Mouse (Mus musculus): ENCODE measurements around the gene 1700020A23Rik.
A peak's percentile ranks its signal among the peaks of the same experiment; 100 is the strongest.
"Not testable (repeated sequence)": the region's sequence is repeated elsewhere in the genome, so short reads cannot be mapped to it uniquely, and the experiment has no call there.

1700020A23Rik gene

GRCm38 (mm10) chr2:130404939-130405338, at the start of gene 1700020A23Rik, which contains the start of gene Gm28372:
TSS of gene 1700020A23Rik (plus strand) at chr2:130405259.
TSS of gene Gm28372 (plus strand) at chr2:130405239.
- no peak within 1 kb of the TSS for H3K4me3 ChIP-seq (replicated peaks; ENCODE audit: low read length)
- no peaks in the 10 kb centered on the region for H3K36me3 ChIP-seq (ENCODE audit: insufficient read depth, low read length)
- H3K4me1 ChIP-seq (replicated peaks; ENCODE audit: low read depth, low read length): peaks cover 29% of the 10 kb centered on the region
- peaks cover 17% of the 10 kb centered on the region for H3K27me3 ChIP-seq (ENCODE audit: insufficient read depth, low read length)
- peaks cover 7% of the 10 kb centered on the region for H3K9me3 ChIP-seq (ENCODE audit: low read length)
- no peak for TF ChIP-seq POU5F1 (IDR thresholded peaks at IDR 0.05; ENCODE audit: borderline replicate concordance, low read length)
- TF ChIP-seq NANOG (IDR thresholded peaks at IDR 0.05; ENCODE audit: borderline replicate concordance, low read length): no peak
- TF ChIP-seq CTCF (conservative IDR thresholded peaks at IDR 0.05; ENCODE audit: low read length): no peak

- TF ChIP-seq POU5F1 (IDR thresholded peaks at IDR 0.05; ENCODE audit: borderline replicate concordance, low read length): no peak
- H3K9me3 ChIP-seq (ENCODE audit: low read length): 0 out of 2 replicates have a peak, but pooled peaks cover 3% of the 10 kb centered on the region
- peaks cover 39% of the 10 kb centered on the region for H3K27me3 ChIP-seq (ENCODE audit: insufficient read depth, low read length)
- H3K36me3 ChIP-seq (ENCODE audit: insufficient read depth, low read length): no peaks in the 10 kb centered on the region
- H3K4me3 ChIP-seq (replicated peaks; ENCODE audit: low read length): no peak overlapping the region
- peaks cover 9% of the 10 kb centered on the region for H3K4me1 ChIP-seq (replicated peaks; ENCODE audit: low read depth, low read length)
Observed at GRCm38 (mm10) chr2:130357551-130357950, 47.5 kb upstream of the 1700020A23Rik start.

- H3K36me3 ChIP-seq (ENCODE audit: insufficient read depth, low read length): no peaks in the 10 kb centered on the region
- H3K27me3 ChIP-seq (ENCODE audit: insufficient read depth, low read length): peaks cover 52% of the 10 kb centered on the region
- peaks cover 9% of the 10 kb centered on the region for H3K4me1 ChIP-seq (replicated peaks; ENCODE audit: low read depth, low read length)
- TF ChIP-seq CTCF (conservative IDR thresholded peaks at IDR 0.05; ENCODE audit: low read length) (no peak), POU5F1 (IDR thresholded peaks at IDR 0.05; ENCODE audit: borderline replicate concordance, low read length) (no peak)
- H3K9me3 ChIP-seq (ENCODE audit: low read length): 0 out of 2 replicates have a peak, but pooled peaks cover 3% of the 10 kb centered on the region
- no peak overlapping the region for H3K4me3 ChIP-seq (replicated peaks; ENCODE audit: low read length)
Observed at GRCm38 (mm10) chr2:130358852-130359251, 46.2 kb upstream of the 1700020A23Rik start.

GRCm38 (mm10) chr2:130362511-130363026, 42.5 kb upstream of the 1700020A23Rik start:
- peaks cover 19% of the 10 kb centered on the region for H3K4me1 ChIP-seq (replicated peaks; ENCODE audit: low read depth, low read length)
- no peaks in the 10 kb centered on the region for H3K36me3 ChIP-seq (ENCODE audit: insufficient read depth, low read length)
- TF ChIP-seq CTCF (conservative IDR thresholded peaks at IDR 0.05; ENCODE audit: low read length) (peak; percentile 85), POU5F1 (IDR thresholded peaks at IDR 0.05; ENCODE audit: borderline replicate concordance, low read length) (no peak), NANOG (IDR thresholded peaks at IDR 0.05; ENCODE audit: borderline replicate concordance, low read length) (no peak)
- peak overlapping the region; percentile 75 for H3K4me3 ChIP-seq (replicated peaks; ENCODE audit: low read length)
- peaks cover 78% of the 10 kb centered on the region for H3K27me3 ChIP-seq (ENCODE audit: insufficient read depth, low read length)
- H3K9me3 ChIP-seq (ENCODE audit: low read length): 0 out of 2 replicates have a peak, but pooled peaks cover 3% of the 10 kb centered on the region

- Histone ChIP-seq H3K9me3 (ENCODE audit: low read length) (0 out of 2 replicates have a peak, but pooled peaks cover 2% of the 10 kb centered on the region), H3K4me1 (replicated peaks; ENCODE audit: low read depth, low read length) (peaks cover 19% of the 10 kb centered on the region), H3K27me3 (ENCODE audit: insufficient read depth, low read length) (peaks cover 78% of the 10 kb centered on the region), H3K4me3 (replicated peaks; ENCODE audit: low read length) (peak overlapping the region; percentile 63), H3K36me3 (ENCODE audit: insufficient read depth, low read length) (no peaks in the 10 kb centered on the region)
- TF ChIP-seq POU5F1 (IDR thresholded peaks at IDR 0.05; ENCODE audit: borderline replicate concordance, low read length): no peak
- TF ChIP-seq NANOG (IDR thresholded peaks at IDR 0.05; ENCODE audit: borderline replicate concordance, low read length): no peak
- TF ChIP-seq CTCF (conservative IDR thresholded peaks at IDR 0.05; ENCODE audit: low read length): no peak
Observed at GRCm38 (mm10) chr2:130365211-130366094, 39.6 kb upstream of the 1700020A23Rik start.

GRCm38 (mm10) chr2:130367386-130367785, 37.7 kb upstream of the 1700020A23Rik start:
- Histone ChIP-seq H3K27me3 (ENCODE audit: insufficient read depth, low read length) (peaks cover 59% of the 10 kb centered on the region), H3K4me1 (replicated peaks; ENCODE audit: low read depth, low read length) (peaks cover 11% of the 10 kb centered on the region), H3K36me3 (ENCODE audit: insufficient read depth, low read length) (no peaks in the 10 kb centered on the region), H3K4me3 (replicated peaks; ENCODE audit: low read length) (no peak overlapping the region), H3K9me3 (ENCODE audit: low read length) (no peaks in the 10 kb centered on the region)
- no peak for TF ChIP-seq NANOG (IDR thresholded peaks at IDR 0.05; ENCODE audit: borderline replicate concordance, low read length)
- no peak for TF ChIP-seq POU5F1 (IDR thresholded peaks at IDR 0.05; ENCODE audit: borderline replicate concordance, low read length)
- no peak for TF ChIP-seq CTCF (conservative IDR thresholded peaks at IDR 0.05; ENCODE audit: low read length)

- peaks cover 43% of the 10 kb centered on the region for H3K27me3 ChIP-seq (ENCODE audit: insufficient read depth, low read length)
- H3K36me3 ChIP-seq (ENCODE audit: insufficient read depth, low read length); H3K9me3 ChIP-seq (ENCODE audit: low read length); H3K4me3 ChIP-seq (replicated peaks; ENCODE audit: low read length); H3K4me1 ChIP-seq (replicated peaks; ENCODE audit: low read depth, low read length): not testable (repeated sequence)
Observed at GRCm38 (mm10) chr2:130373026-130373425, 32.0 kb upstream of the 1700020A23Rik start.

- TF ChIP-seq CTCF (conservative IDR thresholded peaks at IDR 0.05; ENCODE audit: low read length) (no peak), NANOG (IDR thresholded peaks at IDR 0.05; ENCODE audit: borderline replicate concordance, low read length) (no peak), POU5F1 (IDR thresholded peaks at IDR 0.05; ENCODE audit: borderline replicate concordance, low read length) (no peak)
- Histone ChIP-seq H3K4me1 (replicated peaks; ENCODE audit: low read depth, low read length) (no peaks in the 10 kb centered on the region), H3K9me3 (ENCODE audit: low read length) (no peaks in the 10 kb centered on the region), H3K36me3 (ENCODE audit: insufficient read depth, low read length) (no peaks in the 10 kb centered on the region), H3K27me3 (ENCODE audit: insufficient read depth, low read length) (peaks cover 36% of the 10 kb centered on the region), H3K4me3 (replicated peaks; ENCODE audit: low read length) (no peak overlapping the region)
Observed at GRCm38 (mm10) chr2:130374951-130375350, 30.1 kb upstream of the 1700020A23Rik start.
